Comparison of ENCODE assay signal across 24 mouse cellular contexts in the genomic region with DNA sequence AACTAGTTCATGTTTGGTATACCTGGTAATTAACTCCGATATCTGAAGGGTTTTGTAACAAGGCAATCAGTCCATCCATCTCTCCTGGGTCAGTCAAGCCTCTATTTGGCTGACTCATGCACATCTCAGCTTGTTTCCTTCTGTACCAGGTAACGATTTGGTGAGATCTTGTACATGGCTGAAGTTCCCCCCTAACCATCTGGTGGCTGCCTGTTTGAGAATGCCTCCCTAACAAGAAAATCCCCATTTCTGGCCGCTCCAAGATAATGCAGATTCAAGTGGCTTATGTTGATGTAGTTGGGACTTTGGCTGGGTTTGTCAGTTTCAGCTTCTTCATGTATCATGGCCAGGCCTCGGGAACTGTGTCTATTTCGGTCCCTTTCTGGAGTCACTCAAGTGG.
DNase-seq lines count a peak whose midpoint lies in the region; ATAC-seq and TF ChIP-seq lines count a peak whose summit lies in the region.
"Had no signal": no experiment of that assay in that cellular context is flagged by ENCODE, and none has a peak within 500 bp of the region (broad histone marks: within the 10 kb centered on the region; RNA-seq: fewer than 3 reads in every experiment).

No protein-coding gene starts in this region.

- ATAC-seq in cerebellum, adult (ENCODE audit: insufficient number of reproducible peaks, low FRiP score, low TSS enrichment) = no peak
- ATAC-seq in midbrain, embryonic 13.5 days = no peak
- ATAC-seq: activated CD4-positive, CD25-positive, alpha-beta regulatory T cell, adult 4 months; CD4-positive, CD25-positive, alpha-beta regulatory T cell, adult 4 months; forebrain, embryonic 14.5 days; forebrain, embryonic 16.5 days; Patski had no signal

- H3K4me3 ChIP-seq in cerebellum, adult 2 months (replicated peaks; ENCODE audit: insufficient read depth, low read depth, low read length) = no peak overlapping the region
- H3K4me3 ChIP-seq in layer of hippocampus, adult 2 months = no peak overlapping the region
- no peak overlapping the region for H3K4me3 ChIP-seq in midbrain, embryonic 13.5 days (replicated peaks)
- H3K4me3 ChIP-seq: embryonic facial prominence, embryonic 13.5 days; embryonic facial prominence, embryonic 15.5 days; erythroblast, embryonic 14.5 days; forebrain, embryonic 10.5 days; forebrain, embryonic 12.5 days had no signal

- no peaks in the 10 kb centered on the region for H3K36me3 ChIP-seq in midbrain, embryonic 13.5 days
- H3K36me3 ChIP-seq: embryonic facial prominence, embryonic 13.5 days; embryonic facial prominence, embryonic 15.5 days; forebrain, embryonic 10.5 days; forebrain, embryonic 12.5 days; G1E had no signal

- no peak overlapping the region for H3K4me2 ChIP-seq in midbrain, embryonic 13.5 days (replicated peaks)
- H3K4me2 ChIP-seq: embryonic facial prominence, embryonic 13.5 days; embryonic facial prominence, embryonic 15.5 days; forebrain, embryonic 12.5 days had no signal

- peak overlapping the region; percentile 17 for H3K27ac ChIP-seq in cerebellum, adult 2 months (ENCODE audit: insufficient read depth, low read length)
- peak overlapping the region; percentile 32; the same call in 1 of the 2 replicates for H3K27ac ChIP-seq in layer of hippocampus, adult 2 months
- no peak overlapping the region for H3K27ac ChIP-seq in midbrain, embryonic 13.5 days
- H3K27ac ChIP-seq: embryonic facial prominence, embryonic 13.5 days; embryonic facial prominence, embryonic 15.5 days; forebrain, embryonic 10.5 days; forebrain, embryonic 12.5 days had no signal

- DNase-seq in cerebellum, adult 11-12 months = peak; percentile 72
- peak in 1 of 2 experiments; percentile 74 for DNase-seq in cerebellum, adult 2 months
- no peak for DNase-seq in cerebellum, postnatal 4 days (ENCODE audit: low spot score in 2 of 2)
- no peak for DNase-seq in layer of hippocampus, adult 2 months (ENCODE audit: low spot score in 2 of 2)
- DNase-seq in layer of hippocampus, postnatal 36 days = no peak
- peak; percentile 76 for DNase-seq in cerebellum, adult 9-11 months
- DNase-seq: adrenal gland, adult 8-10 months; adrenal gland, postnatal 14 days; adrenal gland, postnatal 36 days; B cell, adult 2 months; embryo, embryonic 11 days had no signal

- 38% methylated on average over 5 of the region's 5 CpGs for WGBS in cerebellum, adult 2 months
- WGBS in midbrain, embryonic 13.5 days = 94% methylated on average over 5 of the region's 5 CpGs

- no peak overlapping the region for H3K9ac ChIP-seq in midbrain, embryonic 13.5 days (replicated peaks)
- H3K9ac ChIP-seq: embryonic facial prominence, embryonic 13.5 days; embryonic facial prominence, embryonic 15.5 days; forebrain, embryonic 12.5 days had no signal

- H3K27me3 ChIP-seq in cerebellum, adult 2 months (ENCODE audit: control insufficient read depth, insufficient read depth, low read length) = no peaks in the 10 kb centered on the region
- no peaks in the 10 kb centered on the region for H3K27me3 ChIP-seq in midbrain, embryonic 13.5 days
- H3K27me3 ChIP-seq: embryonic facial prominence, embryonic 13.5 days; embryonic facial prominence, embryonic 15.5 days; forebrain, embryonic 12.5 days had no signal

- no peaks in the 10 kb centered on the region for H3K9me3 ChIP-seq in midbrain, embryonic 13.5 days
- H3K9me3 ChIP-seq: embryonic facial prominence, embryonic 13.5 days; embryonic facial prominence, embryonic 15.5 days; forebrain, embryonic 10.5 days; forebrain, embryonic 12.5 days had no signal

- no peak for TF ChIP-seq CTCF in cerebellum, adult 2 months (IDR thresholded peaks at IDR 0.05; ENCODE audit: borderline replicate concordance, insufficient read depth, low read depth, low read length)
- no peak for TF ChIP-seq CTCF in layer of hippocampus, adult 2 months (conservative IDR thresholded peaks at IDR 0.05)

- peaks cover 28% of the 10 kb centered on the region for H3K4me1 ChIP-seq in cerebellum, adult 2 months (ENCODE audit: control insufficient read depth, insufficient read depth, low read length)
- peaks cover 31% of the 10 kb centered on the region for H3K4me1 ChIP-seq in midbrain, embryonic 13.5 days (replicated peaks)
- H3K4me1 ChIP-seq: embryonic facial prominence, embryonic 13.5 days; embryonic facial prominence, embryonic 15.5 days had no signal

- TF ChIP-seq POLR2A in cerebellum, adult 2 months (IDR thresholded peaks at IDR 0.05; ENCODE audit: borderline replicate concordance, insufficient read depth, low read length) = no peak

Comparison
In these comparisons a context has a peak if more than half of its experiments do, and no peak if none do; other contexts are left out.
1. DNase-seq: peak in cerebellum, adult 11-12 months (single experiment) and cerebellum, adult 9-11 months (single experiment); none in cerebellum, postnatal 4 days (0 of 2), layer of hippocampus, adult 2 months (0 of 2) and layer of hippocampus, postnatal 36 days (0 of 2).